Mouse (Mus musculus) urinary bladder, postnatal 36 days (tissue): ENCODE data around the gene Iqsec1.

Experiments
- DNase-seq, 2 experiments: peaks; one replicate each; pipeline ENCODE4 v3.0.0; 2022; ENCODE audit warnings: low spot score in 2 of 2, mixed read lengths in 1 of 2

Gene Iqsec1

GRCm38 (mm10) chr6:90706490-90706889 is 282.0 kb downstream of the Iqsec1 start:
- DNase-seq: no peak

DNA sequence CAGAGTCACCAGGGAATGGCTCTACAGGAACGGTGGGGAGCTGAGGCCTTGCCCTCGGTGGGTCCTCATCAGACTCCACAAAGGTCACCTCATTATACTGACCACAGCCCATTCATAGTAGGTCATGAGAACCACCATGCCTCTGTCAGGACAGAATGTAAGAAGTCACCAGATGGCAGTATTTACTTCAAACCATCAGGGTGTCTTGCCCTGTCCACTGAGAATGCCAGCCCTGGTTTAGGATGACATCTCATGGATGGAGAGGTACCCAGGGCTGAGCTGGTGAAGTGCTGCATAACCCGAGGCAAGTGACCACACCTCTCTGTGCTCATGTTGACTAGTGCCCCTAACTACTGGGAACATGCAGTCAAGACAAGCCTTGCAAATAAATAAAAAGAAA is 282.7 kb downstream of the Iqsec1 start:
- no peak for DNase-seq

DNA sequence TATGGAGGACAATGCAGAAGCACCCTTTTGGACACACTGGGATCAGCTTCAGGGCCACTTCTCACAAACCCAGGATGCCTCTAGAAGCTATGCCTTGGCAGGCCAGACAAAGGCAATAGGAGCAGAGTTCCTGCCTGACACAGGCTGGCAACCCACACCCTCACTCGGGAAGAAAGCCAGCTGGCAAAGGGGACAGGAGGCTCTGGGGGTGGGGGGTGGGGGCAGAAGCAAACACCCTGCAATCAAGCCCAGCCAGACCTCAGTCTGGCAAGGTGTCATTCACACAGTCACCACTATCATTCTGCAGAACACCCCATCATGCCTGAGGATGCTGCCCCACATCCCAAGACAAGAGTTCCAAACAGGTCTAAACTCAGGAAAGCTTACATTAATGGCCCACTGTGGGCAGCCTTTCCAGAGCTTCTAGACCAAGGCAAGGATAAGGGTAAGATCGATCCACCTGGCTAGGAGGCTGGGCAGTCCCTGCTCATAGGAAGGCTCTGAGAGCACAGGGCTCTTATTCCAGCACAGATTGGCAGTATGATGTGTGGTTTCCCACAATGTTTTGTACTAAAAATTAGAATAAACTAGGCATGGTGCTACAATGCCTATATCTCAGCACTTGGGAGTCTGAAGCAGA is 283.7 kb downstream of the Iqsec1 start:
- DNase-seq: peak in 1 of 2 experiments; percentile 52

DNA sequence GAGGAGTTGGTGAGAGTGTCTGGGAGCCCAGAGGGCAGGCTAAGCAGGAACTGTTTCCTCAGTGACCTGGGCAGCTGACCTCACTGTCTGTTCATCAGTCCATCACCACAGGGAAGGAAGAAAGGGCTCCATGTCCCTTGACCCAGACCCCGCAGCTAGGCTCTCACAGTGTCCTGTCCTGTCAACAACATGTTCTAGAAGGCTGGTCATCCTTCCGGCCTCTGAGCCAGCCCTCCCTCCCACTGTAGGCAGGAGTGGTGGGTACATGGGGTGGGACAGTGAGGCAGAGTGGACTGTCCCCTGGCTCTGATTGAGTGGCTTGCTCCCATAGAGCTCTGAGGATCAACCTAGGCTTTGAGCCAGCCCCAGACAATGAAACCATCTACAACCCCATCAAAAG is 284.7 kb downstream of the Iqsec1 start:
- no peak for DNase-seq

DNA sequence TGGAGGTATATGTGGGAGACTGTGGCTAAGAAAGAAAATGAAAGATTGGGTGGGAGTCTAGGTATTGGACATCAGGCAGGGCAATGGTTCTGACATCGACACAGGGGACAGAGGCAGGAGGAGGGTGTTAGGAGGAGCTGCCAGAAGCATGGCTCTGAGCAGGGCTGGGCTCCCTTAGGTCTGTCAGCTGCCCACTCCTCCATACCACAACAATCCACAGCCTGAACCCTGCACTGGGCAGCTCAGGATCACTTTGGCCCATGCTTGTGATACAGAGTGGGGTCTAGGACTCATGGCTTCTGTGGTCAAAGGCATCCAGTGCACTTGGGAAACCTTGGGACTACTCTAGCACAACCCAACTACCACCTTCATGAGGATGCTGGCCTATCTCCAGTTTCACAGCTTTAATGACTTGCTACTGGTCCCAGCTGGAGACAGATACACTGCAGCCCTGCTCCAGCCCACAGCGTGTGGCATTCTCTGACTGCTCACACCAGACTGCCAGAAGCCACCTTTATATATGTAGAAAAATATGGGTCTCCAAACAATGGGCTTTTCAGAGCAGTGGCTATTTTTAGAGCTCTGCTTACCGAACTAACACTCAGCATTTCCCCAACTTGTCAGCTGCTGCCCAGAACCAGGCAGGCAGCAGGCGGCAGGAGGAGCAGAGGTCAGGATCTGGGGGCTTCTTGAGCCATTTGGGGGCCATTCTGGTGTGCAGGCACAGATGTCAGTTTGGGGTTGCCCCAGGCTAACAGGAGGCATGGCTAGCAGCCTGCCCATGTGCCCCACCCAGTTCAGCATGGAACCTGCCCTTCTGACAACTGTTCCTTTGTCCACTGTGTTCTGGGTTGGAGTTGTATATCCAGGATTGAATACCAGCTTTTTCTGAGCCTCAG is 285.4 kb downstream of the Iqsec1 start:
- DNase-seq: no peak

DNA sequence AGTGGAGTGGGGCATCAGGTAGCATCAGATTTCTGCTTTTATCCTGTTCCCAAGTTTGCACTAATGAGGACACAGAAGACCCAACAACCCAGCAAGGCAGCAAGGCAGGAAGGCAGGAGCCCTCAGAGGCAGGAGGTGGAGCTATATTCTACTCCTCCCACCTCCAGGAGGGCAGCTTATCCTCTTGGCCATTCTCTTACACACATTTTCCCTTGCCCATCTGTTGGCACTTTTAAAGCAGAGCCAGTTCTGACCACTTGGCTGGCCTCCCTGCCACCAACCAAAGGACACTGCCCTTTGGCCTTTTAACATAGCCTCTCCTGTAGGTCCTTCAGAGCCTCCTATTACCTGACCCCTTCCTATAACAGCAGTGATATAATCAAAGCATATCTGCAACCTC is 286.3 kb downstream of the Iqsec1 start:
- no peak for DNase-seq

- no peak for DNase-seq
Measured at GRCm38 (mm10) chr6:90701391-90701790, 287.1 kb downstream of the Iqsec1 start.

DNA sequence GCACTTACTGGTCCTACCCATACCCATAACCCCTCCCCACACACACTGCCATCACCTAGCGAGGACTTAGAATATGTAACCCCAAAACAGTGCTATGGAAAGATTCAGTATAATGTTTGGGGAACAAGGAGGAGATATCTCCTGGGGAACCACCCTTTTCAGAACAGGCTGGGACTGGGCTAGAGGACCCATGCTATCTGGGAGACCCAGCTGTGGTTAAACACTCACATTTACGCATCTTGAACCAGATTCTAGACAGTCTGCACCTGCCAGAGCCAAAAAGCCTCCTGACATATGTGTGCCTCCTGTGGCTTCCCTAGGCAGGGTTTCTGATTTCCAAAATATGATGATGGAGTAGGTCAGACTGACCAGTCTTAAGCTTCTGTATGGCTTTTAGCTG is 287.7 kb downstream of the Iqsec1 start:
- DNase-seq: no peak

DNA sequence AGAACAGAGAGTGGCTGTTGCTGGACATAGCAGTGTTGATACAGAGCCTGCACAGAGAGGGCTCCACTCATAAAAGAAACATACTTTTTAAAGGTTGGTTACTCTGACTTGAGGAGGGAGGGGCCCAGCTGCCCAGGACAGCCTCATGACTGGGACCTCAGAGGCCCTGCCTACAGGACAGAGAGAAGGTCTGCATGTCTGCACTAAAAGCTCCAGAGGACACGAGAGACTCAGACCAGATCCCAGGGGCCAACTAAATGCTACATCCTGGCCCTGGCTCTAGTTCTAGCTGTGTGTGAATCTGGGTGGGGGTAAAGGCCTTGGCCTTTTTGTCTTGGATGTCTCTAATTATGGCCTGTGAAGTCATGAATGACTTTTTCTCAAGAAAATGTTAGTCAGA is 288.4 kb downstream of the Iqsec1 start:
- DNase-seq: no peak

DNA sequence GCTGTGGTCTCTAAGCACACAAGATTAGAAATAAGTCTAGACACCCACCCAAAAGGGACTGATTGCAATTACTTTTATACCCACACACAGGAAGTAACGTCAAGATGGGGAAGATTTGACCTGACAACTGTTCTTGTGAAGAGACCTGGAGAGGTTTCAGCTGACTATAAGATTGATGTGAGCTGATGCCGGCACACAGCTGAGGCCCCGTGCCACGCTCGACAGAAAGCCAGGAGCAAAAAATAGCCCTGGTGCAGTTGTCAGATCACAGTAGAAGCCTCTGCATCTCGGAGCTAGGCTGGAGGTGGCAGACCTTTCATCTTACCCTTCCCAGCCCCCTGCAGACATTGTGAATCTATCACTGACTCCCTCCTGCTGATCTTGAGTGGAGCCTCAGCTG is 289.6 kb downstream of the Iqsec1 start:
- no peak for DNase-seq

DNA sequence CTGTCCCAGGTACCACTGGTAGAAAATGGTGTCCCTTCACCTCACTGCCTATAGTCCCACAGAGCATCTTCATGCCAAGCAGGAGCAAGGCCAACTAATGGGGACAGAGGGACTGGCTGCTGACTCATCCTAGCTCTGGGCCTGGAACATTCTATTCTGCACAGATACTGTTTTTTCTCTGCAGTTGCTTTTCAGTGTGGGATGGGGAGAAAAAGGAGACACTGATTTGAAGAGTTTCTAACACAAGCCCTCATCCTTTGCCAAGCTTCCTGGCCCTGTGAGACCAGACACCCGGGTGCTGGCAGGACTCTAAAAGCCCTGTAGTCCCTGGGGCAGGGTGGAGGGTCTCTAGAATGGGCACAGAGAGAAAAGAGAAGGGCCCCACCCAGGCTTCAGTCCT is 292.7 kb downstream of the Iqsec1 start:
- DNase-seq: no peak

DNA sequence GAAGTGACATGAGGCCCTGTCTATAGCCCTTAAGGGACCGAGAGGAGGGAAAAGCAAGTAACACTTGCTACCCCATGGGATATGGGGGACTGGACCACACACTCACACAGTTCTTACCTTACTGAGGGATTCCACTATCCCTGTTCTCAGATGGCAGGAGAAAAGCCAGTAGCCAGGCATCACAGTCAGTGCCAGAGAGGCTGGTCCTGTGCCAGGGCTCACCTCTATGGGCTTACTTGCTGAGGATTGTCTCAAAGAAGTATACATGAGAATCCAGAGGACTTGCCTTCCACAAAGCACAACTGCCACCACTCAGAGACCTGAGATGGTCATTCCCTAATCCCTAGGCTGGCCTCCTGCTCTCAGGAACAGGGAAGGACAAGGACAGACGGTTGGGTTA is 296.1 kb downstream of the Iqsec1 start:
- DNase-seq: no peak

DNA sequence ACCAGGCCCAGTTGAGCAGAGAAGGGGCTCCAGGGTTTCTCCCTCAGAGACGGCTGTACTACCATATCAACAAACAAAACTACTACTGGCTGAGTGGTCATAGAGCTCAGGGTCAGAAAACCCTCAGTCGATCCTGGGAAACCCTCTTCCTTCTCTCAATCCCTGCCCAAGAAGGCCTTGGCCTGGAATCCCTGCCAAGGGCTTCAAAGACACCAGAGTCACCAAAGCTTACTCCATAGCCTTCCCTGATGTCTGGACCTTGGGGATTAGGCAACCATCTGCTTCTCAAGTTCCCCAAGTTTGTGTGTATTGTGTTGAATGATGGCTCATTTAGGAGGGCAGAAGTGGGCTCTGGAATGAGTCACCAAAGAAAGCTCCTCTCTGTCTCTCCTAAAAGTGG is 296.6 kb downstream of the Iqsec1 start:
- DNase-seq: no peak

DNA sequence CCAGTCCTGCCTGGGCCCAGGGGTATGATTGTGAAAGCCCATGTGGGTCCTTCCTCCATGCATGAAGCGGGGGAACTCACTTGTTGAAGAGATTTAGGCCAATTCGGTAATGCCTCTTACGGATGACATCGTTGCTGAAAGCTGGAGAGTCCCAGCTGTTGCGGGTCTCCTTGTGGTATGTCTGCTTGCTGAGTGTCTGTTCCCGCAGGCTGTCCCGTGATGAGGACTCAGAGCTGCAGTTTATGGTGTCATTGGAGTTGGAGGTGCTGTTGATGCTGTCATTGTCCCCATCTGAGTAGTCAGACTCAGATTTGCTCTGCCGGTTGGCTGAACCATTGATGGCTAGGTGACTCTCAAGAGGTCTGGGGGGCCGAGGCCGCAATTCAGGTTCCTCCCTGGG is 299.0 kb downstream of the Iqsec1 start:
- DNase-seq: no peak

- DNase-seq: no peak
Measured at GRCm38 (mm10) chr6:90688742-90689141, 299.7 kb downstream of the Iqsec1 start.

- DNase-seq: no peak
Measured at GRCm38 (mm10) chr6:90688003-90688402, 300.5 kb downstream of the Iqsec1 start.

DNA sequence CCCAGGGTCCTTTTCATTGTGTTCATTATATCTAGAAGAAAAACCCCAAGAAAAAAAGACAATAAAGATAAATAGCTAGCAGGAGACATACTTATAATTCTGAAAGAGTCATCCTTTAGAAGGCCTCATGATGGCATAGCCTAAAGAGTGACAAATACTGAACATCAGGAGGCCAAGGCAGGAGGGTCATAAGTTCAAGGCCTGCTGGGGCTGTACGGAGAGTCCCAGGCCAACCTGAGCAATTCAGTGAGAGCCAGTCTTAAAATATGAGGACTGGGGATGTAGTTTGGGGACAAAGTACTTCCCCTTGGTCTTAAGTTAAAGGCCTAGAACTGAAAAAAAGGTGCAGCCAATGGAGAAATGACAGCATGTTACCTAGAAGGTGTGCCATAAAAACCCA is 301.7 kb downstream of the Iqsec1 start:
- no peak for DNase-seq

DNA sequence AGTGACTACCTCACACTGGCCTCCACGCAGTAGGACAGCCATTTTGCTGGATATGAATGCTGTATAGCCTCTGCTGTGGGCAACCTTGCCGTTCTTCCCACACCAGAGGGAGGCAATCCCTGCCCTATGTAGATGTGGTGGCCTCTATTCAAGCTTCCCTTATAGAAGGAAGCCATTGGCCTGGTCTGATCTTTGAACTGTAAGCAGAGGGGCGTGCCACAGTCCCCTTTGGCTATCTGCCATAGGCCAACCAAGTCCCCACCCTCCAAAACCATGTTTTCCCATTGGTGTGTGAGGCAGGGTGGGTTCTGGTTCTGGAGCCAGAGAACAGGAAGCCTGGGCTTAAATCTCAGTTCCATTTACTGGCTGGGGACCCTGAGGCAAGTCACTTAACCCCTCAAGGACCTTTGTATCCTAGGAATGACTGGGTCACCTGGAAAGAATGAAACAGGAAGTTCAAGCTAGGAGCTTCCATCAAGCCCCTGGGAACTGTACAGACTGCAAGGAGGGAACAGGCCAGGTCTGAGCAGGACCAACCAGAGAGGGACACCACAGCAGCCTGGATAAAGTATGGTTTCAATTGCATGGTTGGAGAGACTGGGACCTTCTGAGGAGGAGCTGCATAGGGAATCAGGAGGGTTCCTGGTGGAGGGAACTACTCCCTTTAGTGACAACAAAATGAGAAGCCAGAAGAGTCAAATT is 304.5 kb downstream of the Iqsec1 start:
- DNase-seq: no peak

DNA sequence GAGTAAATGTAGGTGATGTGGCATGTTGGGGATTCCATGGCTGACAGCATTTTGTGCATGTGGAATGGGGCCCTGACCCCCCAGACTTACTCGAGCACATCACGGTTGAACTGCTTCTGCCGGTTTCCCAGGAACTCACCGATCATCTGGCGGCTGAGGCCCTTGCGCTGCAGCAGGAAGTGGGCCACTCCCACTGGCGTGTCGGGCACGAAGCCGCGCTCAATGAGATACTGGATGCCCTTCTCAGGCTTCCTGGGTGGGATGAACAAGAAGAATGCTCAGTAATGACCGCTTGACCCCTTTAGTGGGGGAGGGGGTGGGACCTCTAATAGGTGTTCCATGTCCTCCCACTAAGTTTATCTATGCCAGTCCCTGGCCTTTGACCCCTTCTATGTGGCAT is 308.1 kb downstream of the Iqsec1 start:
- no peak for DNase-seq

GRCm38 (mm10) chr6:90678759-90679158 is 309.7 kb downstream of the Iqsec1 start:
- no peak for DNase-seq

- no peak for DNase-seq
Measured at GRCm38 (mm10) chr6:90668693-90669092, 319.8 kb downstream of the Iqsec1 start.

DNA sequence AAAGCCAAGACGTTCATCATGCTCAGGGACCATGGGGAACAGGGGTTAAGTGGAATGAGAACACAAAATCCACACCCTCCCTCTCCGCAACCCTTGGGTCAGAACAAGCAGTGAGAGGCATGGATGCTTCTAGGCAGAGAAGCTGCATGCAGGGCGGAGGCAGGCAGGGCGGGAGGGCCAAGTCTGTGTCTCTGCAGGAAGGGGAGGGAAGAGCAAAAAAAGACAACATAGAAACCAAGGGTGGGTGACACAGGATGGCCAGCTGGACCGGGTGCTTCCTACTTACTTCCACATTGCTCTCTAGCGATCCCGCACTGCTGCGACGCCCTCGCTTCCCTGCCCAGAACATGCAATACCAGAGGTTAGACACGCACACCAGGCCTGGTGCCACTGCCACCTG is 324.7 kb downstream of the Iqsec1 start:
- DNase-seq: no peak

- DNase-seq: no peak
Measured at GRCm38 (mm10) chr6:90662148-90662547, 326.3 kb downstream of the Iqsec1 start.
